Mouse (Mus musculus) Patski (cell line): Measurements from ENCODE around the gene Pdlim4. TPM values are rescaled to one million over a fixed set of nuclear protein-coding genes. Genes with fewer than 3 reads are reported as not detected.

Source experiments
- ATAC-seq: fragments of 100-300 bp; one replicate; pipeline ENCODE4 v1.8.0; 2021
- CTCF ChIA-PET: fragments of 350-600 bp; sonication (Branson Sonifier 250); formaldehyde crosslinking; loops from one replicate; lab custom pipeline; 2022; ENCODE audit warnings: inconsistent platforms; lab: Charles Lee
- POLR2A ChIA-PET: fragments of 350-600 bp; sonication (Branson Sonifier 250); formaldehyde crosslinking; loops from one replicate; lab custom pipeline; 2022; ENCODE audit warnings: antibody characterized with exemption, inconsistent platforms; lab: Charles Lee
- DNase-seq: peaks from one replicate; pipeline ENCODE4 v3.0.0-alpha.2; 2011; ENCODE audit warnings: low read depth, low spot score
- H3K27me3 ChIP-seq: fragments of 371-371 bp; one replicate; pipeline ENCODE4 v1.5.1; 2021
- CTCF ChIP-seq: fragments of 100-300 bp; IDR thresholded peaks from one replicate; pipeline ENCODE4 v1.5.1; 2021
- in situ Hi-C: fragments of 300-500 bp; cut with MboI; formaldehyde crosslinking; loops from 3 replicates; pipeline ENCODE4 v1.11.1; 2018; ENCODE audit warnings: low pct_unique_long_range_greater_than_20kb, mixed read lengths
- polyA plus RNA-seq: library from polyadenylated mRNA; unstranded; gene quantifications from one replicate; pipeline ENCODE4 v1.2.3, GENCODE M21; 2021

The Pdlim4 gene
- polyA plus RNA-seq, 1 experiment from 2014 or later = 0.51 TPM

DNA sequence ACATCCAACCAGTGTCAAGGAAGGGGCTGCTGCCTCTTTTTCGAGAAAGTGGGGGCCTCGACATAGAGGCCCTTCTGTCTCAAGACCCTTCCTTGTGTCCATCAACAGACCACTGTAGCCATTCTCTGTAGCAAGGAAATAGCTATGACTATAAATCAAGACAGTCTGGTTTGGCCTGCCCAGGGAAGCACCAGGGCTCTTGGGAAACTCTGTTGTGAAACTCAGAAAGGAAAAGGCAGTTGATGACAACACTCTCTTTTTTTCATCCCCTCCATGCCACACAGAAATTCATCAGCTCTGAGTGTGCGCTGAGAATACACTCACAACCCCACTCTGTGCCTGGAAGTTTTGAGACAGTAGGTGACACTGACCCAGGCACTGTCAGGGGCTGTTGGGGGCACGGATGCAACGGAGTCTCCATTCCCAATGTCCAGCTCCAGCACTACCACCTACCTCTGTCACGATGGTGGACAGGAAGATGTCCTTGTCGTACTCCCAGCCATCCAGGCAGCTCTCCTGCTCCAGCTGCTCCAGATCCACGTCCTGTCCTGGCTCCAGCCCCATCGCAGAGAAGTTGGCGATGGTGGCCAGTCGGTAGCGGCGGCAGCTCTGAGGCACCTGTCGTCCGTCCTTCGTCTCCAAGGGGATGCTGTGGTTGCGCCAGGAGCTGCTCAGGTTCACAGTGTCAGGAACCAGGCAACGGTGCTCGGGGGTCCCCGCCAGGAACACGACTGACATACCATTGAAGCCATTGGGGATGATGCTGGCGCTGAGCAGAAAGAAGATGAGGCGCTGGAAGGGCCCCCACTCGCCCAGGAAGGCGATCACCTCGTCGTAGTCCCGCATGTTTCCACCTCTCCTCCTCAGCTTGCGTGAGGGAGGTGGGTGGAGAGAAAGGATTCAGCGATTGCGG lies 41.4 kb downstream of the Pdlim4 start:
- in situ Hi-C loops = no loop called here
- no peak for ATAC-seq

DNA sequence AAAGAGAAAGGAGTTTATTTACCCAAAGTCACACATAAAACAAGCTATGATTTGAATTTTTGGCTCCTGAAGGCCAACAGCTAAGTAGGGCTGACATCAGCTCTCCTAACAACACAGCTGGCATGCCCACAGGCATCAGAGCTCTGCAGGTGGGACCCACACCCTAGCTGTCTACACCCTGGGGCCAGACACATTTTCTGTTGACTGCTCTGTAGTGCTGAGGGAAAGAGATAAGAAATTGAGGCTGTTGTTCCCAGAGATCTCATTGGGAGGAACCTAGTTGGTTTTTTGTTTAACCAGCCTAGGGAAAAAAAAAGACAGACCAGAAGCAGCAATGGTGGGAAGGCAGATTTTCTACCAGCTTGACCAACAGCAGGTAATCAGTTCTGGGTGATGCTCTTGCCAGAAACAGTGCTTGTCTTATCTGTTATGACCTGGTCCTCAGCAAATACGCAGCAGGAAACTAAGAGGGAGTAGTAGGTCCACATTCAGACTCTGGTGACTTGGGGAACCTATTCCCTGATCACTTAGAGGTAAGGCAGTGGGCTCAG lies 42.2 kb downstream of the Pdlim4 start:
- DNase-seq (no peak), ATAC-seq (no peak)
- in situ Hi-C loops = no loop called here
- TF ChIP-seq CTCF = no peak
- H3K27me3 ChIP-seq = no peaks in the 10 kb centered on the region
- ChIA-PET POLR2A (no interaction called here), CTCF (interaction anchor here (1.1 to 1.6 kb wide), 3 partner anchors 15 to 33 kb away, joined by 3 to 7 read pairs (median 4); no protein-coding TSS in a partner anchor)

More for the DNA sequence above, 41.4 kb downstream of the Pdlim4 start:
- no peak for TF ChIP-seq CTCF
- no peak for DNase-seq
- POLR2A ChIA-PET = no interaction called here
- no peaks in the 10 kb centered on the region for H3K27me3 ChIP-seq
- CTCF ChIA-PET = interaction anchor here (1.1 to 1.6 kb wide), 3 partner anchors 16 to 33 kb away, joined by 3 to 7 read pairs (median 4); no protein-coding TSS in a partner anchor

DNA sequence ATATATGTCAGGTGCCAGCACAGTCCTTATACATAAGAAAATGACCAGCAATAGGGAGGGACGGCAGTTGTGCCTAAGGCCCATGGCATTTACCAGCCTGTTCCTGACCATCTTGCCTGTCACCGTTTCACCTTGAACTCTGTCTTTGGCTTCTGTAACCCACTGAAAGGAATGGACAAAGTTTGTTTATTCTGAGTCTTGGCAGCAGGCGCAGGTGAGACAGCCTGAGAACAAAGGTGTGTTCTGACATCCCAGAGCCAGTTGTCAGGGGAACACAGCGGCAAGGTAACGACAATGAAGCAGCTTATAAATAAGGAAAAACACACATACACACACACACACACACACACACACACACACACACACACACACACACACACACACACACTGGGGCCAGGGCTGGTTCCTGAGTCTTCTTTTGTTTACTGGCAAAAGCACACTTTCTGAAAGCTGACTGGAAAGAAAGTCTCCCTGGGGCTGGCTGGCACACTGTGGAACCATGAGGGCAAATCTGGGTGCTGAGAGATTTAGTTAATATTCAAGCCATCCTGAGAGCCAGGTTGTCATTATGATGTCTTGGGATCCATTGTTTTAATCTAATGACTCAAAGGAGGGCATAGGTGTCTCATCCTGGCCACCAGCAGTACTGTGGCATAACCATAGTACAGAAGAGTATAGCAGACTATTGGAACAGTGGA lies 47.3 kb downstream of the Pdlim4 start:
- CTCF ChIA-PET = no interaction called here

DNA sequence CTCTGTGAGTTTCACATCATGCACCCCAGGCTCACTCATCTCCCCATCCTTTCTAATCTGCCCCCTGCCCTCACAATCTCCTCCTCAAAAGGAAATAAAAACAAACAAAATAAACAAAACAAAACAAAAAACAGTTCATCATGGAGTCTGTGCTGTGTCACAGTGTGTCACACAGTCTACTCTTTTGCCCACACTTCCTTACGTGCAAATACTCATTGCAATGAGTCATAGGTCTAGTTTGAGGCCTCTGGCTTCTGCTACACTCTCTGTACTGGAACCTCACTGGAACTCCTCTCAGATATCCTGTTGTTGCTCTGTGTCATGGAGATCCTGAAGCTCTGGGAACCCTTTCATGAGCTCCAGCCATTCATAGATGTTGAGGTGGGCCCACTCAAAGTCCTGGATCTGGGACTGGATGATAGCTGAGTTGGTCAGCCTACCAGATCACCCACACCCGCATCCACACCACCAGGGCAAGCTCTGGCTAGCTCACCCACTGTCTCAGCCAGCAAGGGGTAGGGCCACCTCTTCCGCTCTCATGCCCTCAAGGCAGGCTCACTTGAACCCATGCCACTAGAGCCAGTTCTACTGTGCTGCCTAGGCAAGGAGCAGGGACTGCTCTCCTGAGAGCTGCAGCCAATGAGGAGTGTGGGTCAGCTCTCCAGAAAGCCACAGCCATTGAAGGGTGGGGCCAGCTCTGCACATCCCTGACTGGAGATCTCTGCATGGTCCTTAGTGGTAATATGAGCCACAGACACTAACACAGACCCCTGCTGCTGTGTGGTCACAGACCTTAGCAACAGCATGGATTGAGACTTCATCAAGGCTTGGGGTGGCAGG lies 49.7 kb downstream of the Pdlim4 start:
- no peaks in the 10 kb centered on the region for H3K27me3 ChIP-seq
- no peak for ATAC-seq
- DNase-seq = no peak
- CTCF ChIA-PET = interaction anchor here (1.0 to 1.8 kb wide), 2 partner anchors 14 to 74 kb away, joined by 3 to 9 read pairs; no protein-coding TSS in a partner anchor
- POLR2A ChIA-PET = interaction anchor here (0.6 kb wide), 1 partner anchor 16 kb away, joined by 3 read pairs; no protein-coding TSS in a partner anchor
- in situ Hi-C loops = no loop called here
- no peak for TF ChIP-seq CTCF

More for the DNA sequence above, 47.3 kb downstream of the Pdlim4 start:
- no peaks in the 10 kb centered on the region for H3K27me3 ChIP-seq
- no peak for TF ChIP-seq CTCF
- in situ Hi-C loops = no loop called here
- DNase-seq (no peak), ATAC-seq (peak; percentile 11)
- POLR2A ChIA-PET = interaction anchor here (0.6 kb wide), 1 partner anchor 102 kb away, joined by 3 read pairs; no protein-coding TSS in a partner anchor

DNA sequence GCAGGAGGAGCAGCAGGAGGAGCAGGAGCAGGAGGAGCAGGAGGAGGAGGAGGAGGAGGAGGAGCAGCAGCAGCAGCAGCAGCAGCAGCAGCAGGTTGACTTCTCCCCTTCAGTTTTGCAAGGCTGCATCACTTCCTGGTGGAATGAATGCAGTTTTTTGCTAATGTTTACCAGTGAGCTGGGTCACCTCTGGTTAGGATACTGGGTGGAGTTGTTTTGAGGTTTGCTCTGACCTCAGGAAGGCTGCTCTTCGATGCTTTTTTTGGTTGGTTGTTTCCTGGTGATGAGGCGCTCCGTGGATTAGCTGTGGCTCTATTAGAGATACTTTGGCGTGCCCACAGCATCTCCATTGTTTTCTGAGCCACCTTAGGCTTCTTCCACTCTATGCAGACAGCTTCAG lies 51.2 kb downstream of the Pdlim4 start:
- H3K27me3 ChIP-seq = no peaks in the 10 kb centered on the region
- CTCF ChIA-PET = no interaction called here
- POLR2A ChIA-PET = interaction anchor here (0.7 kb wide), 2 partner anchors 13 to 141 kb away, joined by 3 to 4 read pairs; no protein-coding TSS in a partner anchor

DNA sequence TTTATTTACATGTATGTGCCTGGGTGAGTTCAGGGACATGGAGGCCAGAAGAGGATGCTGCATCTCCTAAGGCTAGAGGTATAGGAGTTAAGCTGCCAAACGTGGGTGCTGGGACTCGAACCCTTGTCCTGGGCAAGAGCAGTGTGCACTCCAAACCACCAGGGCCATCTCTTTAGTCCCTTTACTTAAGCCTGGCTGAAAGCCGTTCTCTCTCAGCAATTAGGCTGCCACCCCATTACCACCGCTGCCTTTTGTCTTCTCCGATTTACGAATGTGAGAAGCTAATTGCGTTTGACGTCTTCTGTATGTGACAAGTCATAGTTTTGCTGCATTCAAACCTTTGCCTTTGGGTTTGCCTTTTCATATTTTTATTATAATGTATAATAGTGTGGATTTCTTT lies 52.8 kb downstream of the Pdlim4 start:
- in situ Hi-C loops = no loop called here
- POLR2A ChIA-PET = no interaction called here
- no peaks in the 10 kb centered on the region for H3K27me3 ChIP-seq
- ATAC-seq (no peak), DNase-seq (no peak)
- CTCF ChIA-PET = interaction anchor here (1.2 kb wide), 1 partner anchor 10 kb away, joined by 3 read pairs; no protein-coding TSS in a partner anchor
- TF ChIP-seq CTCF = no peak

More for the DNA sequence above, 51.2 kb downstream of the Pdlim4 start:
- no peak for TF ChIP-seq CTCF
- in situ Hi-C loops = no loop called here
- ATAC-seq (no peak), DNase-seq (no peak)

DNA sequence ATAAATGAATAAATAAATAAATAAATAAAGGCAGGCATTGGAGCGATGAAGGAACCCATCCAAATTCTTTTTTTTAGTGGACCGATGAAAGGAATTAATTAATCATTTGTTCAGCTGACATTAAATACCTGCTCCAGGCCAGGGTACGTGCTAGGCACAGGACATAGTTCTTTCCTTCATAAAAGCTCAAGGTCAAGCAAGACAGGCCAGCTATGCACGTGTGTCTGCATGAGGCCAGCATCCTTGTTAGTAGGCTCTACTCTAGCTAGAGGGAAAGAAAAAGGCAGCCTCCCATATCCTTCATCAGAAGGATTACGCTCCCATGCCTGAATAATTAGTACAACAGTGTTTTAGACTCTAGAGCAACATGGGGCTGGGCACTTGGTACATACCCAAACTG lies 55.9 kb downstream of the Pdlim4 start:
- in situ Hi-C loops = no loop called here
- ATAC-seq (no peak), DNase-seq (no peak)
- no peak for TF ChIP-seq CTCF
- CTCF ChIA-PET = interaction anchor here (1.1 to 1.8 kb wide), 2 partner anchors 11 to 41 kb away, joined by 3 to 5 read pairs; no protein-coding TSS in a partner anchor
- POLR2A ChIA-PET = no interaction called here
- no peaks in the 10 kb centered on the region for H3K27me3 ChIP-seq

DNA sequence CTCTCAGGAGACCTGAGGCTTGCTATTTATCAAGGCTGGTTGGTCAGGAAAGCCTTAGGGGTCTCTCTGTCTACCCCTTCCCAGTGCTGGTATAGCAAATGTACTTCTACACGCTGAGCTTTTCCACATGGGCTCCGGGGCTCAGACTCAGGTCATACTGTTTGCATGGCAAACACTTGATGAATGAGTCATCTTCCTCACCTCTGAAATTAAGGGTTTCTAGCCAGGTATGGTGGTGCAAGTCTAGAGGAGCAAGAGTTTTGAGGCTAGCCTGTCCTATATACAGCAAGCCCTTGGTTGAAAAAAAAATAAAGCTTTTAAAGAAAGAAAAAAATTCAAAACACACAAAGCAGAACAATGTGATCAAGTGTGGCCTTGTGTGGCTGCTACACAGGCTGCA lies 57.6 kb downstream of the Pdlim4 start:
- ChIA-PET POLR2A (interaction anchor here (1.0 to 1.5 kb wide), 2 partner anchors 11 to 45 kb away, joined by 3 to 4 read pairs; no protein-coding TSS in a partner anchor), CTCF (interaction anchor here (0.8 to 1.3 kb wide), 3 partner anchors 12 to 42 kb away, joined by 3 to 4 read pairs (median 3); no protein-coding TSS in a partner anchor)
- TF ChIP-seq CTCF = no peak
- H3K27me3 ChIP-seq = no peaks in the 10 kb centered on the region
- DNase-seq = no peak
- ATAC-seq = no peak
- in situ Hi-C loops = no loop called here

DNA sequence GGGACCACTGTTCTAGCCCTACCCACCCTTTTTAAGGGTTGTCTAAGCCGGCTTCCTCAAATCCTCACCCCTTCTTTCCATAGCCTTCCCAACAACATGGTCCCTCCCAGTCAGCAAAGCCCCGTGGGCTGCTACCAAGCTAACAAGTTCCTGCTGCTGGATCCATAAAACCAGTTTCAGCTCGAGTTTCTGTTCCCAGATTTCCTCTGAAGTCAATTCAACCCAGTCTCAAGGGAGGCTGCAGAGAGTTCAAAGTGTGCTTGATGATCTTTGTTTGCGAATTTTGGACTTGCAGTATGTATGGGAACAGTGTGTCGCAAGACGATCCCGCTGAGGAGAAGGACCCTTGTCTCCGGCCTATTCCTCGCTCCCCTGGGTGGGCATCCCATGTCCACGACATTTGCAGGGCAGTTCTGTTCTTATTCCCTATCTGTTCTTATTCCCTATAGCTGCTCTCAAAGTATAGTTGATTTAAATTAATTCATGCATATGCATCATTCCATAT lies 60.3 kb downstream of the Pdlim4 start:
- DNase-seq = no peak
- CTCF ChIA-PET = interaction anchor here (1.3 kb wide), 2 partner anchors 44 to 46 kb away, joined by 3 to 4 read pairs; no protein-coding TSS in a partner anchor
- no peak for ATAC-seq
- in situ Hi-C loops = no loop called here
- no peaks in the 10 kb centered on the region for H3K27me3 ChIP-seq
- no peak for TF ChIP-seq CTCF
- POLR2A ChIA-PET = interaction anchor here (1.2 kb wide), 1 partner anchor 15 kb away, joined by 3 read pairs; no protein-coding TSS in a partner anchor
